Mouse (Mus musculus) thymus, postnatal 10 days (tissue): ENCODE measurements at regions not wholly inside any gene's neighbourhood (a gene's known extent, or its start where the extent isn't known, plus 50 kb on each side); places are given as distances from the start of the nearest gene placed in this dataset.

ENCODE experiments used
- DNase-seq, 2 experiments: peaks; one replicate each; pipeline ENCODE4 v3.0.0; 2021; ENCODE audit warnings: low spot score in 2 of 2

- no peak for DNase-seq
Measured at GRCm38 (mm10) chr15:61297447-61298208, 374.8 kb upstream of the A1bg start.

GRCm38 (mm10) chr15:61294616-61295015, 371.8 kb upstream of the A1bg start:
- DNase-seq: no peak

- DNase-seq: no peak
Measured at GRCm38 (mm10) chr15:61294131-61294530, 371.3 kb upstream of the A1bg start.

- DNase-seq: no peak
Measured at GRCm38 (mm10) chr15:61268766-61269165, 346.0 kb upstream of the A1bg start.

GRCm38 (mm10) chr15:61259047-61259446, 336.2 kb upstream of the A1bg start:
- no peak for DNase-seq

- DNase-seq: no peak
Measured at GRCm38 (mm10) chr15:61244511-61244910, 321.7 kb upstream of the A1bg start.

- no peak for DNase-seq
Measured at GRCm38 (mm10) chr15:61242161-61242681, 319.4 kb upstream of the A1bg start.

- no peak for DNase-seq
Measured at GRCm38 (mm10) chr15:61241741-61242140, 318.9 kb upstream of the A1bg start.

- DNase-seq: no peak
Measured at GRCm38 (mm10) chr15:61240344-61240743, 317.5 kb upstream of the A1bg start.

- no peak for DNase-seq
Measured at GRCm38 (mm10) chr15:61239414-61239813, 316.6 kb upstream of the A1bg start.

GRCm38 (mm10) chr15:61238996-61239395, 316.2 kb upstream of the A1bg start:
- no peak for DNase-seq

- DNase-seq: no peak
Measured at GRCm38 (mm10) chr15:61229579-61229978, 306.8 kb upstream of the A1bg start.

- no peak for DNase-seq
Measured at GRCm38 (mm10) chr15:61222923-61223322, 300.1 kb upstream of the A1bg start.

- DNase-seq: no peak
Measured at GRCm38 (mm10) chr15:61210161-61210560, 287.3 kb upstream of the A1bg start.

GRCm38 (mm10) chr15:61189981-61190380, 267.2 kb upstream of the A1bg start:
- no peak for DNase-seq

- no peak for DNase-seq
Measured at GRCm38 (mm10) chr15:61189481-61189880, 266.7 kb upstream of the A1bg start.

- DNase-seq: no peak
Measured at GRCm38 (mm10) chr15:61184597-61184963, 261.8 kb upstream of the A1bg start.

GRCm38 (mm10) chr15:61183751-61184596, 261.2 kb upstream of the A1bg start:
- no peak for DNase-seq

GRCm38 (mm10) chr15:61183291-61183690, 260.5 kb upstream of the A1bg start:
- DNase-seq: no peak

GRCm38 (mm10) chr15:61168842-61169416, 246.1 kb upstream of the A1bg start:
- no peak for DNase-seq

- no peak for DNase-seq
Measured at GRCm38 (mm10) chr15:61165050-61165449, 242.2 kb upstream of the A1bg start.

- no peak for DNase-seq
Measured at GRCm38 (mm10) chr15:61161397-61161796, 238.6 kb upstream of the A1bg start.
